Mouse (Mus musculus): ENCODE data around the gene Galnt9. TPM values are rescaled to one million over a fixed set of nuclear protein-coding genes. Genes with fewer than 3 reads are reported as not detected.

Galnt9 gene
- total RNA-seq, 1 experiment from 2014 or later = 0.81 TPM

DNA sequence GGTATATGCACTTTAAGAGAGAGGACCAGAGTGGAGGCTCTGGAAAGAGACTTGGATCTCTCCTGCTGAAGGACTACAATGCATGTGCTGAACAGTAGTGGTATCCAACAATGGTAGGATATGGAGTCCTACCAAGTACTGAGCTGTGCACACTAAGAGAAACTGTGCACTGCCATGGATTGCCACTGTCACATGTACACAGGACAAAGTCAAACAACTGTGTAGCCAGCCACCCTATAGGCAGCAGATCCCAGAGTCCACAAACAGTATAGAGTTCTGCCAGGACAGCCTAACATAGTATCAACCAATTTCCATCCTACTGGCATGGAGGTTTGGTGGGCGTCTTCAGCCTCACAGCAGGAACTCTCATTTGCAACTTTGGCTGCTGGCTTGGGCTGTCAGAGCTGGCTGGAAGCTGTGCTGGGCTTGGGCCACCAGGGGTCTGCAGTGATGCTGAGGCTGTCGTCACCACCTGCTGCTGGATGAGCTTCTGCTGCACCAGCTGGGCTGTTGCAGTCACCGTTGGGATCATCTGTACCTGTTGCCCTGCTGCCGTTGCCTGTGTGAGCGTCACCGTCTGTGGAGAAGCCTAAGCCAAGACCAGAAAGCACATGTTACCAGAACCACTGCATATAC is 121.4 kb downstream of the Galnt9 start:
- 0 out of 2 replicates have a peak, but pooled peaks have one; percentile 9 for ATAC-seq (ENCODE audit: extremely low read depth, insufficient number of reproducible peaks, low FRiP score, poor library complexity, severe bottlenecking)

Other genes starting within 250 kb of the Galnt9 start
- gene P2rx2, start 201.1 kb upstream of the Galnt9 start, total RNA-seq (2017) = not detected in 2 replicates
- gene Lrcol1, start 199.6 kb upstream of the Galnt9 start, total RNA-seq (2017) = not detected in 2 replicates
- gene Fbrsl1, start 95.9 kb upstream of the Galnt9 start, total RNA-seq (2017) = 21.2 and 28.4 TPM in 2 replicates
- gene Noc4l, start 109.1 kb downstream of the Galnt9 start, total RNA-seq (2017) = 11.0 and 12.0 TPM in 2 replicates
- gene Ddx51, start 109.1 kb downstream of the Galnt9 start, total RNA-seq (2017) = 6.4 and 11.4 TPM in 2 replicates
- 77.6 and 95.2 TPM in 2 replicates for gene Ep400, start 226.4 kb downstream of the Galnt9 start, total RNA-seq (2017)
- gene Pus1, start 236.3 kb downstream of the Galnt9 start, total RNA-seq (2017) = 19.4 and 20.5 TPM in 2 replicates

All from neutrophil, adult 5-6 weeks (primary cell).